Mouse (Mus musculus) embryonic facial prominence, embryonic 11.5 days (tissue): ENCODE measurements around the gene Zfyve28. TPM values are rescaled to one million over a fixed set of nuclear protein-coding genes. Genes with fewer than 3 reads are reported as not detected.

ENCODE experiments used
- ATAC-seq: fragments of 200-750 bp; cut with Nextera tagmentation; replicated peaks from 2 replicates; pipeline ENCODE4 v1.8.0; 2017; ENCODE audit warnings: low read depth; ENCODE audit not compliant: insufficient number of reproducible peaks, low FRiP score, low TSS enrichment
- DNase-seq: peaks from one replicate; pipeline ENCODE4 v3.0.0-alpha.2; 2015; ENCODE audit warnings: low spot score
- H3K27ac ChIP-seq: fragments of 300-500 bp; sonication (generic); replicated peaks from 2 replicates; pipeline ENCODE4 v1.5.1; 2014; ENCODE audit warnings: mild to moderate bottlenecking, low read depth, low read length, control low read depth
- H3K27me3 ChIP-seq: fragments of 300-500 bp; sonication (generic); 2 replicates; pipeline ENCODE4 v1.6.1; 2014; ENCODE audit warnings: mild to moderate bottlenecking, low read length, moderate library complexity, mixed read lengths; ENCODE audit not compliant: control insufficient read depth, insufficient read depth
- H3K36me3 ChIP-seq: fragments of 300-500 bp; sonication (generic); replicated peaks from 2 replicates; pipeline ENCODE4 v1.6.1; 2014; ENCODE audit warnings: low read depth, mild to moderate bottlenecking, low read length, moderate library complexity, mixed read lengths; ENCODE audit not compliant: control insufficient read depth, insufficient read depth
- H3K4me1 ChIP-seq: fragments of 300-500 bp; sonication (generic); 2 replicates; pipeline ENCODE4 v1.6.1; 2014; ENCODE audit warnings: low read length, mixed read lengths; ENCODE audit not compliant: control insufficient read depth, insufficient read depth
- H3K4me2 ChIP-seq: fragments of 300-500 bp; sonication (generic); 2 replicates; pipeline ENCODE4 v1.6.1; 2014; ENCODE audit warnings: low read depth, mild to moderate bottlenecking, control low read depth, low read length, moderate library complexity
- H3K4me3 ChIP-seq: fragments of 300-500 bp; sonication (generic); 2 replicates; pipeline ENCODE4 v1.5.1; 2014; ENCODE audit warnings: low read depth, low read length, control low read depth
- H3K9ac ChIP-seq: fragments of 300-500 bp; sonication (generic); replicated peaks from 2 replicates; pipeline ENCODE4 v1.6.1; 2014; ENCODE audit warnings: mild to moderate bottlenecking, control low read depth, low read length
- H3K9me3 ChIP-seq: fragments of 300-500 bp; sonication (generic); replicated peaks from 2 replicates; pipeline ENCODE4 v1.6.1; 2016; ENCODE audit warnings: mild to moderate bottlenecking, low read length, inconsistent platforms, mixed read lengths; ENCODE audit not compliant: control insufficient read depth
- WGBS: fragments of 180-500 bp; shearing (Covaris S2); extraction: QIAGEN DNeasy Blood & Tissue Kit; methylation state at CpG from one replicate; pipeline ENCODE4 v1.1.7; 2014; 5-methylcytosine and 5-hydroxymethylcytosine counted together
- polyA plus RNA-seq: library from polyadenylated mRNA; unstranded; fragments of >200 nt; fragmentation: Nextera tagmentation; extraction: Ambion mirVana; gene quantifications from 2 replicates; pipeline ENCODE4 v1.2.1, GENCODE M21; 2014

Zfyve28 gene
- polyA plus RNA-seq, 1 experiment from 2014 or later = 0.24 TPM

GRCm38 (mm10) chr5:34326249-34326691 is 38.0 kb upstream of the Zfyve28 start:
- Histone ChIP-seq H3K4me2 (peak overlapping the region; percentile 50; the same call in 1 of the 2 replicates), H3K36me3 (no peaks in the 10 kb centered on the region), H3K9ac (no peak overlapping the region), H3K27me3 (no peaks in the 10 kb centered on the region), H3K9me3 (no peaks in the 10 kb centered on the region), H3K4me1 (peaks cover 2% of the 10 kb centered on the region), H3K27ac (no peak overlapping the region), H3K4me3 (no peak overlapping the region)
- no peak for ATAC-seq
- WGBS = 40% methylated on average over 4 of the region's 4 CpGs
- peak; percentile 37 for DNase-seq

DNA sequence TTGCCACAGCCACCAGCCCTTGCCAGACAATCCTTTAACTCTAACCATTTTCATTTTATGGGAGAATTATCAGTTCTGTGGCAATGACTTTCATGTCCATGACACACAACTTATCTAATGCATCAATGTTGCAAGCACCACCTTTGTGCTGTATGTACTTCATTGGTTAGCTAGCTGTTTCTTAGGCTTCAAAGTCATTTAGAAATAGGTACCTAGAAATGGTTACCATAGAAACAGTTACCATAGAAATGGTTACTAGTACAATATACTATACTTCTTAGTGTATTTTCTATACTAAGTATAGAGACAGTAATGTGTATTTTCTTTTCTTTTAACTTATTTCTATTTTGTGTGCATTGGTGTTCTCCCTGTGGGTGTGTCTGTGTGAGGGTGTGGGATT is 37.0 kb upstream of the Zfyve28 start:
- no peak overlapping the region for H3K4me2 ChIP-seq
- H3K9me3 ChIP-seq = no peaks in the 10 kb centered on the region
- H3K36me3 ChIP-seq = no peaks in the 10 kb centered on the region
- H3K4me1 ChIP-seq = peaks cover 2% of the 10 kb centered on the region
- H3K27me3 ChIP-seq = no peaks in the 10 kb centered on the region
- DNase-seq (no peak), ATAC-seq (no peak)
- H3K27ac ChIP-seq = no peak overlapping the region
- no peak overlapping the region for H3K4me3 ChIP-seq
- no peak overlapping the region for H3K9ac ChIP-seq

- no peak overlapping the region for H3K9ac ChIP-seq
- no peak overlapping the region for H3K27ac ChIP-seq
- H3K4me1 ChIP-seq = no peaks in the 10 kb centered on the region; the same call in 1 of the 2 replicates
- H3K36me3 ChIP-seq = no peaks in the 10 kb centered on the region
- H3K4me2 ChIP-seq = no peak overlapping the region
- 81% methylated on average over 4 of the region's 4 CpGs for WGBS
- no peak for ATAC-seq
- H3K9me3 ChIP-seq = no peaks in the 10 kb centered on the region
- H3K4me3 ChIP-seq = no peak overlapping the region
- H3K27me3 ChIP-seq = no peaks in the 10 kb centered on the region
- DNase-seq = no peak
Measured at GRCm38 (mm10) chr5:34321236-34321635, 33.0 kb upstream of the Zfyve28 start.

GRCm38 (mm10) chr5:34319491-34320034 is 31.3 kb upstream of the Zfyve28 start:
- Histone ChIP-seq H3K4me3 (no peak overlapping the region), H3K4me2 (no peak overlapping the region), H3K4me1 (no peaks in the 10 kb centered on the region), H3K27me3 (no peaks in the 10 kb centered on the region), H3K9me3 (no peaks in the 10 kb centered on the region), H3K9ac (no peak overlapping the region), H3K36me3 (no peaks in the 10 kb centered on the region), H3K27ac (no peak overlapping the region)
- ATAC-seq (no peak), DNase-seq (no peak)
- WGBS = 65% methylated on average over 2 of the region's 2 CpGs

- Histone ChIP-seq H3K4me2 (no peak overlapping the region), H3K4me3 (no peak overlapping the region), H3K36me3 (no peaks in the 10 kb centered on the region), H3K4me1 (no peaks in the 10 kb centered on the region), H3K27ac (no peak overlapping the region), H3K9ac (no peak overlapping the region), H3K9me3 (no peaks in the 10 kb centered on the region), H3K27me3 (no peaks in the 10 kb centered on the region)
- DNase-seq (no peak), ATAC-seq (no peak)
- WGBS = 87% methylated on average over 3 of the region's 3 CpGs
Measured at GRCm38 (mm10) chr5:34309016-34309415, 20.8 kb upstream of the Zfyve28 start.

DNA sequence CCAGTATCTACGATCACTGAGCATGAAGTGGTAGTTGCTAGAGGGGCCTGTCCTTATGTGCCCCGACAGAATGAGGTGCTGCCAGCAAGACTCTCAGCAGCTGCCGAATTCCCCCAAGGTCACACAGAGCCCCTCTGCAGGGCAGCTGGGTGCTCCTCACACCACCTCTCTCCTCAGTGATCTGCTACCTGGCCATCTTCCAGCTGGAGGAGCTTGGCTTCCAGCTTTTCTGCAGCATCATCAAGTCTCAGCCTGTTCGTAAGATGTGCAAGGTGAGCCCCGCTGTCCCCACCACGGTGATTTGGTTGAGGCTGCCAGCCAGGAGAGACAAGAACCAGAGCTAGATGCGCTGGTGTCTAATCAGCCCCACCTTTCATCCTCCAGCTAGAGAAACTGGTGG is 14.1 kb upstream of the Zfyve28 start:
- no peaks in the 10 kb centered on the region for H3K36me3 ChIP-seq
- no peak overlapping the region for H3K27ac ChIP-seq
- no peak overlapping the region for H3K9ac ChIP-seq
- DNase-seq (no peak), ATAC-seq (no peak)
- no peaks in the 10 kb centered on the region for H3K4me1 ChIP-seq
- H3K27me3 ChIP-seq = no peaks in the 10 kb centered on the region
- no peak overlapping the region for H3K4me2 ChIP-seq
- WGBS = 82% methylated on average over 7 of the region's 7 CpGs
- H3K4me3 ChIP-seq = no peak overlapping the region
- H3K9me3 ChIP-seq = no peaks in the 10 kb centered on the region

DNA sequence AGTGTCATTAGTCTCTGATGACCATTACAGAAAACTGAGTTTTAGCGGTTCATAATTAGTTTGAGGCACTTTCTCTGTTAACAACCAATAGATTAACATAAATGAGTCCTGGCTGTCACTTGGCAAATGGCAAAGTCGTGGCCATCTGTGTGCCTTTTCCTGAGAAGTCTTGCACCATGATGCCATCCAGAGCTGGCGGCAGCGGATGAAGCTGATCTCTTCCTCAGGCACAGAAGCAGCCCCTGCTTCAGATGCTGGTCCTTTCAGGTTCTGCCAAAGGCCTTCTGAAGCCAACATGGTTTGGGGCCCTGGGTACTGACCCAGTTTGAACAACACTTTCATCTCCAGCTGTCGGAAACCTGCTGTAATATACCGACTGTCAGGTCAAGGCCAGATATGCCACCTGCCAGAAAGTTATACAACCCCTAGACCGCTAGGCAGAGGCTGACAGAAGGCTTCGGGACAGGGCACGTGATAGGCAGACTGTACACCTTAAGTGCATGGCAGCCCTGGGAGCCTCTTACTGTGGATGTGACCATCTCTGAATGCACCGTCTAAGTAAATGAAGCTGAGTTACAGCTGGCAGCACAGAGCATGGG is 10.8 kb upstream of the Zfyve28 start:
- Histone ChIP-seq H3K4me1 (no peaks in the 10 kb centered on the region), H3K36me3 (no peaks in the 10 kb centered on the region), H3K9ac (no peak overlapping the region), H3K4me2 (no peak overlapping the region), H3K27me3 (no peaks in the 10 kb centered on the region), H3K9me3 (no peaks in the 10 kb centered on the region), H3K27ac (no peak overlapping the region), H3K4me3 (no peak overlapping the region)
- 86% methylated on average over 10 of the region's 10 CpGs for WGBS
- no peak for ATAC-seq
- DNase-seq = no peak

DNA sequence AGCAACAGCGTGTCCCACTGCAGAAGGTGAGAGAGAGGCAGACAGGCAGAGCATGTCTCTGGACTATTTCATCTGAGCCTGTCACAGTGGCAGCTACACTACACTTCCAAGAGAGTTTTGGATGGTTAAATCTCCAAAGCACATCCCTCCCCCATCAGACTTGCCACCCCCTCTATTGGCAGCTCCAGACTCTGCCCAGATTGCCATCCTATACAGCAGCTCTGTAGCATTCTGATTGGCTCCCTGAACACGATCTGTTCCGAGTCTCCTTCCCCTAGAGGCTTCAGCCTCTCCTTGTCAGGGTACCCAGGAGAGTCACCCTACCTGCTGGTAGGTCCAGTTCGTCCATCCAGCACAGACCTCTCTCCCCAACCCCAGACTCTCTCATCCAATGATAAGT is 9.8 kb upstream of the Zfyve28 start:
- WGBS = 53% methylated on average over 4 of the region's 4 CpGs
- ATAC-seq = no peak
- no peak overlapping the region for H3K27ac ChIP-seq
- H3K4me1 ChIP-seq = no peaks in the 10 kb centered on the region
- H3K27me3 ChIP-seq = no peaks in the 10 kb centered on the region
- H3K4me3 ChIP-seq = no peak overlapping the region
- H3K4me2 ChIP-seq = no peak overlapping the region
- DNase-seq = no peak
- H3K36me3 ChIP-seq = no peaks in the 10 kb centered on the region
- H3K9ac ChIP-seq = no peak overlapping the region
- no peaks in the 10 kb centered on the region for H3K9me3 ChIP-seq
